Mouse (Mus musculus): ENCODE results near the gene Fmo6. TPM values are rescaled to one million over a fixed set of nuclear protein-coding genes. Genes with fewer than 3 reads are reported as not detected.

The Fmo6 gene
- total RNA-seq, 2 experiments from 2014 or later, result not detected

Other genes with a start within 250 kb of the Fmo6 start
- gene Prrc2c, start 197.0 kb downstream of the Fmo6 start, total RNA-seq (2021), result 100 to 1,000 TPM; 117 to 194 TPM
- gene Fmo4, start 123.5 kb downstream of the Fmo6 start, total RNA-seq (2021), result 1 to 10 TPM; 1.9 to 2.3 TPM
- 100 to 1,000 TPM; 283 to 539 TPM for gene Fmo1, start 70.9 kb downstream of the Fmo6 start, total RNA-seq (2021)
- gene Fmo2, start 38.8 kb downstream of the Fmo6 start, total RNA-seq (2021), result 10 to 100 TPM; 63.6 to 67.0 TPM
- gene Fmo3, start 47.0 kb upstream of the Fmo6 start, total RNA-seq (2021), result not detected
- gene Mroh9, start 148.2 kb upstream of the Fmo6 start, total RNA-seq (2021), result not detected